Mouse (Mus musculus) lung, postnatal 0 days (tissue): Measurements from ENCODE around the gene Wbp2.

ENCODE experiments used
- CTCF ChIP-seq: IDR thresholded peaks from 2 replicates; pipeline ENCODE4 v1.5.1; 2016; ENCODE audit warnings: antibody characterized with exemption, mild to moderate bottlenecking
- EP300 ChIP-seq: IDR thresholded peaks from 2 replicates; pipeline ENCODE4 v1.6.1; 2016; ENCODE audit warnings: antibody characterized with exemption, mild to moderate bottlenecking, control low read depth

DNA sequence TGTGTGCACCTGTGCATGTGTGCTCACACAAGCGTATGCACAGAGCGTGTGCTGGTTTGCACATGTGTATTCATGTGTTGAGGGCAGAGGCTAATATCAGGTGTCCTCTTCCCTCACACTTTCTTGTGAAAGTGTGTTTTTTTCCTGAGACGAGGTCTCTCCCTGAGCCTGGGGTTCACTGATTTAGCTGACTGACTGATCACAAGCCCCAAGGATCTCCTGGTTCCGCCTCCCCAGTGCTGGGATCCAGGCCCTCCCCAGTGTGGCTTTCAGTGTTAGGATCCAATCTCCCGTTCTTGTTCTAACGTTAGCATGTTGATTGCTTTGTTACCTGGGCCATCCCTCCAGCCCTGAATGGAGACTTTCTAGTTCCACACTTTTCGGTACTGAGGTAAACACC is 14.0 kb upstream of the Wbp2 start:
- TF ChIP-seq EP300 (no peak), CTCF (no peak)
